Mouse (Mus musculus): ENCODE results near the gene Hapln4. TPM values are rescaled to one million over a fixed set of nuclear protein-coding genes. Genes with fewer than 3 reads are reported as not detected.

The Hapln4 gene
- polyA plus RNA-seq, 1 experiment from 2014 or later, result 0.84 TPM

DNA sequence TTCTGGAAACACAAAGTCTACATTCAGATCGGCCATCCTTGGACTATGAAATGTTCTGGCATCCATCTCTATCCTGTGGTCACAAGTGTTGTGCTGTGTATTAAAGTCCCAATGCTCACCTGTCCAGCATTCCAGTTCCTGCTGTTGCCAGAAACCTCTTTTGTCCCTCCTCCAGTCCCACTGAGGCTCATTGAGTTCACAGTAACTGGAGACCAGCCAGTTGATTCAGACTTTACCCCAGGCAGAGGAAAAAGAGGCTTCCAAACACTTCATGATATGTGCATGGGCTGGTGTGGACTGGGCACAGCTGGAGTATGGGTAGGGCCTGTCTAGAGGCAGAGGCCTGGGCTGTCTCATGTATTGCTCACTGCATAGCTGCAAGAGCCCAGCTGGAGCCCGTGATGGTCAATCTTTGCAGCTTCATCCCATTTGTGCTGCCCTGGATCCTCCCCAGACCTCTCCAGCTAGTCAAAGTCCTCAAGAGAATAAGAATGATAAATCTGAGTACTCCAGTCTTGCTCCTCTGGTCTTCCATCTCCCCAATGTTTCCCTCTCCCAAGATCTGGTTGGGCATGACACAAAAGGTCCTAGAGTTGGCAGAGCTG is 11.3 kb upstream of the Hapln4 start:
- 71% methylated on average over 2 of the region's 2 CpGs for WGBS
- Histone ChIP-seq H3K4me3 (ENCODE audit: low read depth, low read length) (no peak overlapping the region), H3K4me1 (ENCODE audit: control insufficient read depth, insufficient read depth, low read length) (no peaks in the 10 kb centered on the region), H3K9me3 (ENCODE audit: control insufficient read depth, low read length) (no peaks in the 10 kb centered on the region), H3K27me3 (ENCODE audit: control insufficient read depth, insufficient read depth, low read length) (no peaks in the 10 kb centered on the region), H3K4me2 (ENCODE audit: low read depth, low read length) (no peak overlapping the region), H3K27ac (ENCODE audit: low read depth, low read length) (no peak overlapping the region), H3K9ac (replicated peaks; ENCODE audit: low read depth, low read length) (no peak overlapping the region), H3K36me3 (ENCODE audit: control insufficient read depth, insufficient read depth, low read length) (peaks cover 37% of the 10 kb centered on the region)
- ATAC-seq (ENCODE audit: low read depth), result no peak

DNA sequence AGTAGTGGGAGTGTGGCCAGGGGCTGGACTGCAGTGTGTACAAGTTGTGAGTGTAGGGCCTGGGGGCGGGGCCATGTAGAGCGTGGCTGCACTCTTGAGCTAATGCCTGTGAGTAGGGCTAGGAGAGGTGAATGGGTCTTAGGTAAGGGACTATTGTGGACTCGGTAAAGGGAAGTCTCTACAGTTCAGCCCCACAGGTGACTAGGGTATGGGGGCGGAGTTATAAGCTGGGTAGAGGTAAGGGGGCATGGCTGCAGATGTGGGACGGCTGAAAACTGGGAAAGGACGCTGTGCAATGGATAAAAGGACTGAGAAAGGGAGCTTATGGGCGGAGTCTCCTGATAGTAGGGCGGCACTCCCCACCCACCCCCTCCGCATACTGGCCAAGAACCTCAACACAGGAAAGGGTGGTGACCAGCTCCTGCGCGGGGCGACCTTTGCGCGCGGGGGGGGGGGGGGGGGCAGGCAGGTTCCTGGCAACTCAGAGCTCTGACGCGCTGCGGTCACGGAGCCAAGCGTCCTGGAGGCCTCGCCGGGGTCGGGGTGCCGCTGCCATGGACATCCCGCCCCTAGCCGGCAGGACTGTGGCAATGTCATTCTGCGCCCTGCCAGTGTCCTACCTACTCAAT is 10.7 kb upstream of the Hapln4 start, which contains the start of gene Tm6sf2:
Tm6sf2 (plus strand) TSS at position 484 of the 629 bp plus-strand sequence.
- peaks cover 35% of the 10 kb centered on the region for H3K36me3 ChIP-seq (ENCODE audit: control insufficient read depth, insufficient read depth, low read length)

DNA sequence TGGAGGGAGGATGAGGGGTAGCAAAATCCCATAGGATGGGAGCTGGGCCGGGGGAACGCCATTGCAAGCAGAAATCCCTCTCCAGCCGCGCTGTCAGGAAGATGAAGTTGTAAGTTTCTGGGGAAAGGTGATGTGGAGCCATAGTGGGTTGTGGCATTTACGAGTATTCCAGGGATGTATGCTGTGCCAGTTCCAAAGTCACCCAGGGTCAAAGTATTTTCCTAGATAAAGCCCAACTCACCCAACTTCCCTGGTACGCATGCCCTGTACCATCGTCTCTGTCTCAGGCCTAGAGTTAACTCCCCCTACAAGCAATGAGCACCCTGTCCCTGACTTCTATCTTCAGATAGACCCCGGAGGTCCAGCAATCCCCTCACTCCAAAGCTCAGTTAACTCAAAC is 10.1 kb upstream of the Hapln4 start:
- Histone ChIP-seq H3K4me1 (ENCODE audit: control insufficient read depth, insufficient read depth, low read length) (no peaks in the 10 kb centered on the region), H3K27ac (ENCODE audit: low read depth, low read length) (no peak overlapping the region), H3K4me2 (ENCODE audit: low read depth, low read length) (no peak overlapping the region), H3K9me3 (ENCODE audit: control insufficient read depth, low read length) (no peaks in the 10 kb centered on the region), H3K4me3 (ENCODE audit: low read depth, low read length) (no peak overlapping the region), H3K27me3 (ENCODE audit: control insufficient read depth, insufficient read depth, low read length) (no peaks in the 10 kb centered on the region), H3K36me3 (ENCODE audit: control insufficient read depth, insufficient read depth, low read length) (peaks cover 35% of the 10 kb centered on the region), H3K9ac (replicated peaks; ENCODE audit: low read depth, low read length) (no peak overlapping the region)
- WGBS, result 68% methylated on average over 8 of the region's 8 CpGs
- ATAC-seq (ENCODE audit: low read depth), result no peak

More for the DNA sequence above, 10.7 kb upstream of the Hapln4 start, which contains the start of gene Tm6sf2:
- H3K4me1 ChIP-seq (ENCODE audit: control insufficient read depth, insufficient read depth, low read length), result no peaks in the 10 kb centered on the region
- no peak within 1 kb of the TSS for H3K4me2 ChIP-seq (ENCODE audit: low read depth, low read length)
- no peak within 1 kb of the TSS for H3K27ac ChIP-seq (ENCODE audit: low read depth, low read length)
- 11% methylated on average over 24 of the region's 27 CpGs for WGBS
- H3K27me3 ChIP-seq (ENCODE audit: control insufficient read depth, insufficient read depth, low read length), result no peaks in the 10 kb centered on the region
- no peak within 1 kb of the TSS for H3K4me3 ChIP-seq (ENCODE audit: low read depth, low read length)
- peak; percentile 52; the same call in 1 of the 2 replicates for ATAC-seq (ENCODE audit: low read depth)
- H3K9ac ChIP-seq (replicated peaks; ENCODE audit: low read depth, low read length), result no peak within 1 kb of the TSS
- no peaks in the 10 kb centered on the region for H3K9me3 ChIP-seq (ENCODE audit: control insufficient read depth, low read length)

DNA sequence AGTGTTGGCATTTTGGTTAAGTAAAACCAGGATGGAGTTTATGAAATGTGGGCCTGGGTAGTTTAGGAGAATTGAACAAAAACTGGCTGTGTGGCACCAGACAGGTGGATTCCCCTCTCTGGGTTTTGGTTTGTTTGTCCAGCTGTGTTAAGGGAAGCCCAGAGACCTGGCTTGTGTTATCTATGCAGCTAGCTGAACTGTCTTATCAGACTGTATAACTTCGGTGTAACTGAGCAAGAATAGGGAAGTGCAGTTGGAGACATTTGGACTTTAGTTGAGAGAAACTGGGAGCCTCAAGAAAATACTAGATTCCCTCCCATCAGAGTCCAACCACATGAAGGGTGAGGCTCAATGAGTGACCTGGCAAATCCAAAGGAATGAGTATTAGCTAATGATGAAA is 9.6 kb upstream of the Hapln4 start:
- ATAC-seq (ENCODE audit: low read depth), result no peak
- H3K27ac ChIP-seq (ENCODE audit: low read depth, low read length), result no peak overlapping the region
- no peaks in the 10 kb centered on the region for H3K9me3 ChIP-seq (ENCODE audit: control insufficient read depth, low read length)
- no peak overlapping the region for H3K4me3 ChIP-seq (ENCODE audit: low read depth, low read length)
- peaks cover 31% of the 10 kb centered on the region for H3K36me3 ChIP-seq (ENCODE audit: control insufficient read depth, insufficient read depth, low read length)
- no peaks in the 10 kb centered on the region for H3K27me3 ChIP-seq (ENCODE audit: control insufficient read depth, insufficient read depth, low read length)
- H3K4me2 ChIP-seq (ENCODE audit: low read depth, low read length), result no peak overlapping the region
- no peak overlapping the region for H3K9ac ChIP-seq (replicated peaks; ENCODE audit: low read depth, low read length)
- WGBS, result 88% methylated on average over 1 of the region's 1 CpGs
- H3K4me1 ChIP-seq (ENCODE audit: control insufficient read depth, insufficient read depth, low read length), result no peaks in the 10 kb centered on the region

DNA sequence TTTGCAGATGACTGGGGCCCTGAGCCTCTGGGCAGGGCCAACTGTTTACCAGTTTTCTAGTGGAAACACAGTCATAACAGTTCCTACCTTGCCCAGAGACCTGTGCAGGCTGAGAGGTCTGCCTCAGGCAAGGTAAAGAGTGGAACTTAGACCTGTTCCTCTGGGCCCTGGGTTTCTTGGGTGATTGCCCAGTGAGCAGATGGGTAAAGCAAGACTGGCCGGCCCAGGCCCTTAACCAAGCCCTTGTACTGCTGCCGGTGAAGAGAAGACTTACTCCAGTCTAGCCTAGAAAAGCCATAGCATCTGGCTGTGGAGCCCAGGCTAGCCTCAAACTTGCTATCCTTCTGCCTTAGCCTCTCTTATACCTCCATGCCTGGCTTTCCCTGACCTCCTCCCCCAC is 1.3 kb upstream of the Hapln4 start:
- H3K27ac ChIP-seq (ENCODE audit: low read depth, low read length), result no peak overlapping the region
- WGBS, result 92% methylated on average over 2 of the region's 2 CpGs
- no peak overlapping the region for H3K9ac ChIP-seq (replicated peaks; ENCODE audit: low read depth, low read length)
- no peaks in the 10 kb centered on the region for H3K9me3 ChIP-seq (ENCODE audit: control insufficient read depth, low read length)
- no peak overlapping the region for H3K4me2 ChIP-seq (ENCODE audit: low read depth, low read length)
- H3K27me3 ChIP-seq (ENCODE audit: control insufficient read depth, insufficient read depth, low read length), result peaks cover 37% of the 10 kb centered on the region
- no peak for ATAC-seq (ENCODE audit: low read depth)
- H3K4me1 ChIP-seq (ENCODE audit: control insufficient read depth, insufficient read depth, low read length), result peaks cover 12% of the 10 kb centered on the region
- H3K36me3 ChIP-seq (ENCODE audit: control insufficient read depth, insufficient read depth, low read length), result no peaks in the 10 kb centered on the region
- H3K4me3 ChIP-seq (ENCODE audit: low read depth, low read length), result no peak overlapping the region

DNA sequence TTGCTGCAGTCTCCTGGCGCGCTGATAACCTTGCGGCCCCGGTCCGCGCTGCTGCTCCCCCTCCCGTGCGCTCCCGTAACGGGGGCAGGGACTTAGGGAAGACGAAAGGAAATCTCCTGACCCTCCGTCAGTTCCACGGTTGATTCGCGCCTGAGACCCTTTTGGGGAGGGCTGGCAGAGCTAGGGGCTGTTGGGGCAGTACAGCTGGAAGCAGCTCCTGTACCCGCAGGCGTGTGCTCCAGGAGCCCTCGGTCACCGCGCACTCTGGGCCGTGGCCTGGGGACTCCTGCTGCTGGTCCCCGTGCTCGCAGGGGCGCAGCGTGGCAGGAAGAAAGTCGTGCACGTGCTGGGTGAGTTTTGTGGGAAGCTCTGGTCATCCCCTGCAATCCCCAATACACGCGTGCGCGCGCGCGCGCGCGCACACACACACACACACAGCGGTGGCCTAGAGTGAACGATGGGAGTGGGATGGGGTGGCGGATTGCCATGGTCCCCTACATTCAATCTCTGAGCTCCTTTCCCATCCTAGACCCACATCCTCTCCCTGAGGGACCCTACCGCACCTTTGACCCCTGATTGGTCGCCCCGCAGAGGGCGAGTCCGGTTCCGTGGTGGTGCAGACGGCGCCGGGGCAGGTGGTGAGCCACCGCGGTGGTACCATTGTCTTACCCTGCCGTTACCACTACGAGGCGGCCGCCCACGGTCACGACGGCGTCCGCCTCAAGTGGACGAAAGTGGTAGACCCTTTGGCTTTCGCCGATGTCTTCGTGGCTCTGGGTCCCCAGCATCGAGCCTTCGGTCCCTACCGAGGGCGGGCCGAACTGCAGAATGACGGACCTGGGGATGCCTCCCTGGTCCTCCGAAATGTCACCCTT is 1.2 kb downstream of the Hapln4 start:
- ATAC-seq (ENCODE audit: low read depth), result peak; percentile 9; the same call in 1 of the 2 replicates
- 2% methylated on average over 71 of the region's 71 CpGs for WGBS
- H3K9ac ChIP-seq (replicated peaks; ENCODE audit: low read depth, low read length), result peak overlapping the region; percentile 29
- H3K4me1 ChIP-seq (ENCODE audit: control insufficient read depth, insufficient read depth, low read length), result peaks cover 21% of the 10 kb centered on the region
- no peak overlapping the region for H3K27ac ChIP-seq (ENCODE audit: low read depth, low read length)
- H3K27me3 ChIP-seq (ENCODE audit: control insufficient read depth, insufficient read depth, low read length), result peaks cover 57% of the 10 kb centered on the region
- H3K36me3 ChIP-seq (ENCODE audit: control insufficient read depth, insufficient read depth, low read length), result no peaks in the 10 kb centered on the region
- H3K4me3 ChIP-seq (ENCODE audit: low read depth, low read length), result peak overlapping the region; percentile 37
- peak overlapping the region; percentile 91 for H3K4me2 ChIP-seq (ENCODE audit: low read depth, low read length)
- H3K9me3 ChIP-seq (ENCODE audit: control insufficient read depth, low read length), result no peaks in the 10 kb centered on the region

DNA sequence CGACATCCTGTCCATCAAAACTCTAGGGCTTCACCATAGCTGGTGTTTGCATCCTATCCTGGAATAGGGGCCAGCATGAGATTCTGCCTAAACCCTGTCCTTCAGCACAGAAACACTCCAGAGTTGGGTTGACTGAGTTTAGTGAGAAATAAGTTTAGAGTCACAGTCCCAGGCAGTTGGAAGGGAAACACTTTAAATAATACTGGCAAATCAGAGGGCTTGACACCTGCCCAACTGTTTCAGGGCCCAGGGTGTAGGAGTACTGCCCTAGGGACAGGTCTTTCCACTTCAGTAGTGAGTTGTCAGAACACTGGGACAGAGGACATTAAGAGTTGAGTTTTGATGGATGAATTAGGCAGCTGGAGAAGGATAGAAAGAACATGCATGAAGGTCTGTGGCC is 2.9 kb downstream of the Hapln4 start:
- peaks cover 25% of the 10 kb centered on the region for H3K4me1 ChIP-seq (ENCODE audit: control insufficient read depth, insufficient read depth, low read length)
- no peak for ATAC-seq (ENCODE audit: low read depth)
- WGBS, result 45% methylated on average over 1 of the region's 1 CpGs
- H3K9ac ChIP-seq (replicated peaks; ENCODE audit: low read depth, low read length), result no peak overlapping the region
- H3K36me3 ChIP-seq (ENCODE audit: control insufficient read depth, insufficient read depth, low read length), result no peaks in the 10 kb centered on the region
- H3K27me3 ChIP-seq (ENCODE audit: control insufficient read depth, insufficient read depth, low read length), result peaks cover 60% of the 10 kb centered on the region
- no peak overlapping the region for H3K27ac ChIP-seq (ENCODE audit: low read depth, low read length)
- H3K4me2 ChIP-seq (ENCODE audit: low read depth, low read length), result no peak overlapping the region
- no peak overlapping the region for H3K4me3 ChIP-seq (ENCODE audit: low read depth, low read length)
- no peaks in the 10 kb centered on the region for H3K9me3 ChIP-seq (ENCODE audit: control insufficient read depth, low read length)

DNA sequence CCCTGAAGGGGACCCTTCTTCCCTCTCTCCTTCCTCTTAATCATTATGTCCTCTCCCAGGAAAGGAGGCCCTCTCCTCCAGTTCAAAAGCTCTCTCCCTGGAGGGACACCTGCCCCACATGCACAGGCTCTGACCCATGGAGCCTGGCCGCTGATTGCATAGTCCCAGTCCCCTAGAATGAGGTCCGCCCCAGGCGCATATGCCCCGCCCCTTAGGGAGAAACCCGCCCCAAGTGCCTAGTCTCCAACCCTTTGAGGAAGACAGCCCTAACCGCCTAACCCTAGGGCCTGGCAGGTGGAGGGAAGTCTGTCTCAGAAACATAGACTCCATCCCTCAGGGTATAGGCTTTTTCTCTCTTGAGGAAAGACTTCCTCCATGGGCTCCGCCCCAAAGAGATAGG is 4.0 kb downstream of the Hapln4 start:
- WGBS, result 4% methylated on average over 7 of the region's 7 CpGs
- Histone ChIP-seq H3K9me3 (ENCODE audit: control insufficient read depth, low read length) (no peaks in the 10 kb centered on the region), H3K4me3 (ENCODE audit: low read depth, low read length) (no peak overlapping the region), H3K9ac (replicated peaks; ENCODE audit: low read depth, low read length) (no peak overlapping the region), H3K4me1 (ENCODE audit: control insufficient read depth, insufficient read depth, low read length) (peaks cover 25% of the 10 kb centered on the region), H3K27ac (ENCODE audit: low read depth, low read length) (no peak overlapping the region), H3K36me3 (ENCODE audit: control insufficient read depth, insufficient read depth, low read length) (no peaks in the 10 kb centered on the region), H3K27me3 (ENCODE audit: control insufficient read depth, insufficient read depth, low read length) (peaks cover 56% of the 10 kb centered on the region), H3K4me2 (ENCODE audit: low read depth, low read length) (no peak overlapping the region)
- no peak for ATAC-seq (ENCODE audit: low read depth)

Data from neural tube, embryonic 14.5 days (tissue).